In genomic region chr5:135191620-135192019, GRCm38 (mm10) we compare ENCODE assay signal across 10 mouse cellular contexts. TPM values are rescaled to one million over a fixed set of nuclear protein-coding genes. Genes with fewer than 3 reads are reported as not detected.
DNase-seq lines count a peak whose midpoint lies in the region; ATAC-seq lines count a peak whose summit lies in the region.
"Had no signal": no experiment of that assay in that cellular context is flagged by ENCODE, and none has a peak within 500 bp of the region (broad histone marks: within the 10 kb centered on the region; RNA-seq: fewer than 3 reads in every experiment).

No protein-coding gene starts in this region.

- H3K4me2 ChIP-seq in hindbrain, embryonic 11.5 days (replicated peaks; ENCODE audit: low read depth, low read length): no peak overlapping the region
- H3K4me2 ChIP-seq in hindbrain, embryonic 12.5 days (replicated peaks): no peak overlapping the region
- H3K4me2 ChIP-seq: embryonic facial prominence, embryonic 12.5 days; limb, embryonic 15.5 days had no signal

- no peaks in the 10 kb centered on the region for H3K9me3 ChIP-seq in hindbrain, embryonic 11.5 days (ENCODE audit: control insufficient read depth, low read length)
- H3K9me3 ChIP-seq in hindbrain, embryonic 12.5 days (replicated peaks): no peaks in the 10 kb centered on the region
- H3K9me3 ChIP-seq: embryonic facial prominence, embryonic 12.5 days; limb, embryonic 15.5 days had no signal

- H3K4me3 ChIP-seq in hindbrain, embryonic 11.5 days (ENCODE audit: low read depth, low read length): no peak overlapping the region
- no peak overlapping the region for H3K4me3 ChIP-seq in hindbrain, embryonic 12.5 days
- H3K4me3 ChIP-seq: embryonic facial prominence, embryonic 12.5 days; limb, embryonic 15.5 days had no signal

- H3K4me1 ChIP-seq in hindbrain, embryonic 11.5 days (replicated peaks; ENCODE audit: control insufficient read depth, insufficient read depth, low read length): peaks cover 8% of the 10 kb centered on the region; the same call in 1 of the 2 replicates
- H3K4me1 ChIP-seq in hindbrain, embryonic 12.5 days: peaks cover 25% of the 10 kb centered on the region

- DNase-seq in hindbrain, embryonic 11.5 days (ENCODE audit: low spot score): peak; percentile 82
- DNase-seq in adrenal gland, postnatal 36 days: peak; percentile 41 to 69
- peak; percentile 37 to 84 for DNase-seq in layer of hippocampus, adult 18-20 months (ENCODE audit: low spot score in 2 of 2)
- peak; percentile 76 for DNase-seq in thymus, postnatal 0 days (ENCODE audit: low spot score)

- H3K27me3 ChIP-seq in hindbrain, embryonic 11.5 days (ENCODE audit: control insufficient read depth, insufficient read depth, low read length): no peaks in the 10 kb centered on the region
- no peaks in the 10 kb centered on the region for H3K27me3 ChIP-seq in hindbrain, embryonic 12.5 days
- H3K27me3 ChIP-seq: embryonic facial prominence, embryonic 12.5 days; limb, embryonic 15.5 days had no signal

- no peaks in the 10 kb centered on the region for H3K36me3 ChIP-seq in hindbrain, embryonic 11.5 days (ENCODE audit: control insufficient read depth, insufficient read depth, low read length)
- peaks cover 24% of the 10 kb centered on the region for H3K36me3 ChIP-seq in hindbrain, embryonic 12.5 days

- H3K27ac ChIP-seq in hindbrain, embryonic 11.5 days (ENCODE audit: low read depth, low read length): no peak overlapping the region
- H3K27ac ChIP-seq in hindbrain, embryonic 12.5 days: no peak overlapping the region
- H3K27ac ChIP-seq: embryonic facial prominence, embryonic 12.5 days; limb, embryonic 15.5 days had no signal

- H3K9ac ChIP-seq in hindbrain, embryonic 11.5 days (ENCODE audit: low read depth, low read length): no peak overlapping the region
- H3K9ac ChIP-seq in hindbrain, embryonic 12.5 days: no peak overlapping the region
- H3K9ac ChIP-seq: embryonic facial prominence, embryonic 12.5 days; limb, embryonic 15.5 days had no signal

- 46% methylated on average over 2 of the region's 2 CpGs for WGBS in hindbrain, embryonic 11.5 days
- 32% methylated on average over 2 of the region's 2 CpGs for WGBS in hindbrain, embryonic 12.5 days

- no peak for ATAC-seq in hindbrain, embryonic 11.5 days (ENCODE audit: low FRiP score)
- ATAC-seq in hindbrain, embryonic 12.5 days (ENCODE audit: low FRiP score): no peak
- peak; percentile 18 for ATAC-seq in CD4-positive, CD25-positive, alpha-beta regulatory T cell, adult 4 months
- 0 out of 2 replicates have a peak, but pooled peaks have one; percentile 47 for ATAC-seq in erythroblast, adult 5-6 weeks (replicated peaks; ENCODE audit: low FRiP score, poor library complexity, severe bottlenecking)
- ATAC-seq in megakaryocyte-erythroid progenitor cell, adult 5-6 weeks (replicated peaks; ENCODE audit: low FRiP score, low TSS enrichment, poor library complexity, severe bottlenecking): 0 out of 2 replicates have a peak, but pooled peaks have one; percentile 15

RNA-seq across cellular contexts. Expression of gene Baz1b, which starts 4.6 kb away (rescaled TPM):
- polyA plus RNA-seq in hindbrain, embryonic 11.5 days (2014; fragmentation: Nextera tagmentation; extraction: Ambion mirVana): 54.5 and 77.6 TPM in 2 replicates
- 63.6 and 63.7 TPM in 2 replicates for polyA plus RNA-seq in hindbrain, embryonic 12.5 days (2016; fragmentation: Nextera tagmentation; extraction: Ambion mirVana)
- 10 to 100 TPM; 25.2 to 25.4 TPM for polyA plus RNA-seq in CD4-positive, CD25-positive, alpha-beta regulatory T cell, adult 4 months (2017; shearing (Covaris generic))
- 10 to 100 TPM; 72.1 to 90.4 TPM for total RNA-seq in adrenal gland, postnatal 36 days (2021)
- total RNA-seq in erythroblast, adult 5-6 weeks (2015; ENCODE audit: low replicate concordance): 33.4 and 39.8 TPM in 2 replicates
- 91.2 and 108 TPM in 2 replicates for total RNA-seq in erythroblast, adult 5-6 weeks (2017; ENCODE audit: low replicate concordance)
- total RNA-seq in layer of hippocampus, adult 18-20 months (2021): 10 to 100 TPM; 81.1 to 81.3 TPM
- 128 and 135 TPM in 2 replicates for total RNA-seq in megakaryocyte-erythroid progenitor cell, adult 5-6 weeks (2014; fragmentation: Nextera tagmentation)
- 154 and 160 TPM in 2 replicates for total RNA-seq in megakaryocyte-erythroid progenitor cell, adult 5-6 weeks (2017)
- 34.5 and 37.0 TPM in 2 replicates for polyA plus RNA-seq in thymus, postnatal 0 days (2015; fragmentation: Nextera tagmentation; extraction: Ambion mirVana)

RNA-seq across cellular contexts. Expression of gene Bcl7b, which starts 23.5 kb away (rescaled TPM):
- 35.9 and 38.8 TPM in 2 replicates for polyA plus RNA-seq in hindbrain, embryonic 11.5 days (2014; fragmentation: Nextera tagmentation; extraction: Ambion mirVana)
- polyA plus RNA-seq in hindbrain, embryonic 12.5 days (2016; fragmentation: Nextera tagmentation; extraction: Ambion mirVana): 45.1 and 45.9 TPM in 2 replicates
- 10 to 100 TPM; 47.1 to 79.6 TPM for polyA plus RNA-seq in CD4-positive, CD25-positive, alpha-beta regulatory T cell, adult 4 months (2017; shearing (Covaris generic))
- 10 to 100 TPM; 72.6 to 77.5 TPM for total RNA-seq in adrenal gland, postnatal 36 days (2021)
- total RNA-seq in erythroblast, adult 5-6 weeks (2015; ENCODE audit: low replicate concordance): 6.0 and 10.0 TPM in 2 replicates
- total RNA-seq in erythroblast, adult 5-6 weeks (2017; ENCODE audit: low replicate concordance): 12.9 and 19.2 TPM in 2 replicates
- 10 to 100 TPM; 57.2 to 58.2 TPM for total RNA-seq in layer of hippocampus, adult 18-20 months (2021)
- 37.2 and 48.3 TPM in 2 replicates for total RNA-seq in megakaryocyte-erythroid progenitor cell, adult 5-6 weeks (2014; fragmentation: Nextera tagmentation)
- 25.1 and 33.3 TPM in 2 replicates for total RNA-seq in megakaryocyte-erythroid progenitor cell, adult 5-6 weeks (2017)
- 88.1 and 99.0 TPM in 2 replicates for polyA plus RNA-seq in thymus, postnatal 0 days (2015; fragmentation: Nextera tagmentation; extraction: Ambion mirVana)

RNA-seq across cellular contexts. Expression of gene Tbl2, which starts 42.2 kb away (rescaled TPM):
- polyA plus RNA-seq in hindbrain, embryonic 11.5 days (2014; fragmentation: Nextera tagmentation; extraction: Ambion mirVana): 21.4 and 21.9 TPM in 2 replicates
- 26.9 and 27.2 TPM in 2 replicates for polyA plus RNA-seq in hindbrain, embryonic 12.5 days (2016; fragmentation: Nextera tagmentation; extraction: Ambion mirVana)
- 1 to 10 TPM; 4.8 to 5.3 TPM for polyA plus RNA-seq in CD4-positive, CD25-positive, alpha-beta regulatory T cell, adult 4 months (2017; shearing (Covaris generic))
- 10 to 100 TPM; 28.9 to 40.9 TPM for total RNA-seq in adrenal gland, postnatal 36 days (2021)
- total RNA-seq in erythroblast, adult 5-6 weeks (2015; ENCODE audit: low replicate concordance): 1.5 and 3.6 TPM in 2 replicates
- total RNA-seq in erythroblast, adult 5-6 weeks (2017; ENCODE audit: low replicate concordance): 2.8 and 3.7 TPM in 2 replicates
- 10 to 100 TPM; 30.4 to 31.5 TPM for total RNA-seq in layer of hippocampus, adult 18-20 months (2021)
- total RNA-seq in megakaryocyte-erythroid progenitor cell, adult 5-6 weeks (2014; fragmentation: Nextera tagmentation): 11.6 and 13.3 TPM in 2 replicates
- 19.8 and 20.4 TPM in 2 replicates for total RNA-seq in megakaryocyte-erythroid progenitor cell, adult 5-6 weeks (2017)
- polyA plus RNA-seq in thymus, postnatal 0 days (2015; fragmentation: Nextera tagmentation; extraction: Ambion mirVana): 13.1 and 13.7 TPM in 2 replicates

RNA-seq across cellular contexts. Expression of gene Fzd9, which starts 59.4 kb away (rescaled TPM):
- 6.6 and 7.2 TPM in 2 replicates for polyA plus RNA-seq in hindbrain, embryonic 11.5 days (2014; fragmentation: Nextera tagmentation; extraction: Ambion mirVana)
- 16.0 and 16.2 TPM in 2 replicates for polyA plus RNA-seq in hindbrain, embryonic 12.5 days (2016; fragmentation: Nextera tagmentation; extraction: Ambion mirVana)
- polyA plus RNA-seq in CD4-positive, CD25-positive, alpha-beta regulatory T cell, adult 4 months (2017; shearing (Covaris generic)): not detected
- total RNA-seq in adrenal gland, postnatal 36 days (2021): 1 to 10 TPM; 3.7 to 6.3 TPM
- total RNA-seq in erythroblast, adult 5-6 weeks (2015; ENCODE audit: low replicate concordance): not detected in 2 replicates
- total RNA-seq in erythroblast, adult 5-6 weeks (2017; ENCODE audit: low replicate concordance): not detected in 2 replicates
- total RNA-seq in layer of hippocampus, adult 18-20 months (2021): 1 to 10 TPM; 5.6 to 5.8 TPM
- 0.30 and 0.37 TPM in 2 replicates for total RNA-seq in megakaryocyte-erythroid progenitor cell, adult 5-6 weeks (2014; fragmentation: Nextera tagmentation)
- 0.38 TPM in 1 of 2 replicates, not detected in the other for total RNA-seq in megakaryocyte-erythroid progenitor cell, adult 5-6 weeks (2017)
- polyA plus RNA-seq in thymus, postnatal 0 days (2015; fragmentation: Nextera tagmentation; extraction: Ambion mirVana): 0.33 and 0.64 TPM in 2 replicates

Comparison
In these comparisons a context has a peak if more than half of its experiments do, and no peak if none do; other contexts are left out.
1. ATAC-seq: peak in CD4-positive, CD25-positive, alpha-beta regulatory T cell, adult 4 months (single experiment), erythroblast, adult 5-6 weeks (single experiment) and megakaryocyte-erythroid progenitor cell, adult 5-6 weeks (single experiment); none in hindbrain, embryonic 11.5 days (single experiment) and hindbrain, embryonic 12.5 days (single experiment).
2. Peak in every context shown above with its lines, with median percentiles within 50 percentile points of each other: DNase-seq.